Mouse (Mus musculus) c-Kit-positive CD71-negative TER-119-negative erythroid progenitor cells, embryonic 14.5 days (primary cell): Measurements from ENCODE around the gene Mad1l1.

Source experiments
- DNase-seq: peaks from one replicate; pipeline ENCODE4 v3.0.0-alpha.2; 2013; ENCODE audit warnings: low read depth

Mad1l1 gene

GRCm38 (mm10) chr5:140324058-140324457 is 2.7 kb upstream of the Mad1l1 start:
- DNase-seq = no peak

GRCm38 (mm10) chr5:140321756-140322575 is 614 bp upstream of the Mad1l1 start:
- peak; percentile 41 for DNase-seq

GRCm38 (mm10) chr5:140316716-140317115 is 4.6 kb downstream of the Mad1l1 start:
- DNase-seq = no peak

GRCm38 (mm10) chr5:140307602-140308001 is 13.8 kb downstream of the Mad1l1 start:
- DNase-seq = no peak

DNA sequence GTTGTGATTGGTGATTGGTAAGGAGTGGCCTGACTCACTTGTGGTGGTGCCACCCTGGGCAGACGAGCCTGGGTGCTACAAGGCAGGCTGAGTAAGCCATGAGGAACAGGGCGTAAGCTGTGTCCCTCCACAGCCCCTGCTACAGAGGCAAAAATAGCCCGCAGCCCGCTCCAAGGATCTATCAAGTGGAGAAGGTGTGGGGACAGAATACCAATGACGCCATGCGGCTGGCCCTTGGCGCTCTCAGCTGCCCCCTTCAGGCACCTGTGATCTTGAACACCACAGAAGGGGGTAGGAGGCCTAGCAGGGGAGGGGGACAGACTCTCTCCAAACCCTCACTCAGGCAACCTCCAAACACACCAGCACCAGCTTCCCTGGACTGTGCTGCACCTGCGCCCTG is 15.3 kb downstream of the Mad1l1 start:
- DNase-seq = no peak

DNA sequence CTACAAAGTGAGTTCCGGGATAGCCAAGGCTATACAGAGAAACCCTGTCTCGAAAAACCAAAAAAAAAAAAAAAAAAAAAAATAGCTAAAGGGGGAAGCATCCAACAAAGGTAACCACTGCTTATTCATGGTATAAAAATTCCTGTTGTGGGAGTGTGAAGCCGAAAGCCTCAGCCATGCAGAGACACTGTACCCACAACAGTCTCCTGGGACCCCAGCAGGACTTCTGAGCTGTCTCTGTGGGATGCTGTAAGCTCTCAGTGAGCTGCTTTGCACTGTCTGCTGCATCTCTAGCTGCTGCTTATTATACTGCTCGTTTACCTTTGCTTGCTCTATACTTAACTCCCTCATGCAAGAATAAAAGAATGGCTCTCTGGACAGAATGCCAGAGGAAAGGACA is 23.1 kb downstream of the Mad1l1 start:
- DNase-seq = no peak

- peak; percentile 32 for DNase-seq
Observed at GRCm38 (mm10) chr5:140292152-140292551, 29.2 kb downstream of the Mad1l1 start.

- no peak for DNase-seq
Observed at GRCm38 (mm10) chr5:140289161-140289560, 32.2 kb downstream of the Mad1l1 start.

DNA sequence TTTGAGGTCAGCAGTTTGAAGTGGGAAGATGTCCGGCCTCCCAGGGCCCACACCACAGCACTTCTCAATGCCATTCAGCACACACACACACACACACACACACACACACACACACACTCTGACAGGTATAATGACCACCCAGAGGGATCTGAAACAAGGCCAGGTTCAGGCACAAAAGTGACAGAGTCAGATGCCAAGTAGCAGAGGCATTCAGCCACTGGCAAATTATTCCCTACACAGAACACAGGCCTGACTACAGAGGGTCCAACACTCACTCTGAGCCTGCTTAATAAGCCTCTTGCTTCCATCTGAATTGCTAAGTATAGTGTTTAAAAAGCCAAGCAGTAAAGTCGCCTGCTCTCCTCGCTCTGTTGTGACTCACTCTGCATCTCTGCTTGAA is 33.1 kb downstream of the Mad1l1 start:
- DNase-seq = no peak

GRCm38 (mm10) chr5:140284761-140285160 is 36.6 kb downstream of the Mad1l1 start:
- no peak for DNase-seq

DNA sequence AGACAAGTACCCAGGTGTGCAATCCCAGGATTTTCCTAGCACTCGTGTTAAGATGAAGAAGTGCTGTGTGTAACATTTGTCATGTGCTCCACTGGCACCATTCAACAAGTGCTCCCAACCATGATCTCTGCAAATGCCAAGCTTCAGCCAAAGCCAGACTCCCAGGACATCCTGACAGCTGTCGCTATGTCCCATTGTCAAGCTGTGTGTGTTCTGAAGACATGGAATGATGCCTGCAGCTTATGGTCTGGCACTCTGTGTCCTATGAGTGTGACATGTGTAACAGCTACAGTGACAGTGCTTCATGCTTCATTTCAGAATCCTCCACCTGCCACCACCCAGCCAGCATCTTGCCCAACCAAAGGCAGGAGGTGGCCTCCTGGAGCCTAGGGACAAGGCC is 37.3 kb downstream of the Mad1l1 start:
- no peak for DNase-seq

- DNase-seq = no peak
Observed at GRCm38 (mm10) chr5:140282900-140283299, 38.5 kb downstream of the Mad1l1 start.

- DNase-seq = no peak
Observed at GRCm38 (mm10) chr5:140282376-140282775, 39.0 kb downstream of the Mad1l1 start.

DNA sequence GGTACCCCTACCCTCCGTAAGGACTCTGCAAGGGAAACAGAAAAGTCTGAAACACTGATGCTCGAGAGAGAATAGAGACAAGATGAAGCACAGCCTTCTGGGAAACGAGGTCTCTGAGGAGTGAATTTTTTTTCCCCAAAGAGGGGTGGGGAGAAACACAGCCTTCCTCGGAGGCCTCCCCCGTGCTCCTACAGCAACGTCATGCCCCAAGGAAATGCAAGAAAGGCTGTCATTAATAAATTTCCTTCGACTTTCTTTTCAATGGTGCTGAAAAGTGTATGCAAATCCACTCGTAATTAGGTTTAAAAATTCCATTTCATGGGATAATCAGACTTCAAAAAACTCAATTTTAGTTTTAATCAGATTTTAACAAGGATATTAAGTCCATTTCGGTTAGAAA is 41.1 kb downstream of the Mad1l1 start:
- DNase-seq = no peak

- DNase-seq = no peak
Observed at GRCm38 (mm10) chr5:140276779-140277178, 44.6 kb downstream of the Mad1l1 start.

DNA sequence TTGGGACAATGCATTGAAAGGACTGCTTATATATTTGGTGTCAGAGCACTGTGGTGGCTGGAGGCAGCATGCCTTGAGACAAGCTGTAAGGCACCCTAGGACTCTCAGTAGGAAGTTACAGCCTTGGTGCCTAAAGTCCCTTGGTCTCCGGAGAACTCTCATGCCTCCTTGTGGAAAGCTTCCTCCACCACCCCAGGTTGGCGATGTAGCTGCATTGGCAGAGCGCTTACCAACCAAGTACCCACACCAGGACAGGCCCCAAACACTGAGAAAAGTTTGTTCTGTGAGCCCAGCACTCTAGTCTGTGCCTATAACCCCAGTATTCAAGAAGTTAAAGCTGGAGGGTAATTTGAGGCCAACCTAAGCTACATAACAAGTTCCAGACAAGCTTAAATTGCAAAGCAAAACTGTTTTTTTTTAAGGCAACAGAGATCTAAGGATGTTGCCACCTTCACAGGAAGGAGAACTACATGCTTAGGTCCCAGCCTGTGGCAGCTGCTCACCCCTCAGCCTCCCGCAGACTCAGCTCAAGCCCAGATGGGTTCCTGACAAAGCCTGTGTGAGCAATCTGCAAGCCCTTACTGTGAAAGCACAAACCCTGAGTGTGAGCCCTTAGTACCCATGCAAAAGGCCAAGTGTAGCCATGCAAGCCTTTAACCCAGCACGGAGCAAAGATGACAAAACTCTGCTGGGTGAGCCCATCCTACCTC is 50.2 kb downstream of the Mad1l1 start:
- no peak for DNase-seq

- no peak for DNase-seq
Observed at GRCm38 (mm10) chr5:140268396-140268795, 53.0 kb downstream of the Mad1l1 start.

DNA sequence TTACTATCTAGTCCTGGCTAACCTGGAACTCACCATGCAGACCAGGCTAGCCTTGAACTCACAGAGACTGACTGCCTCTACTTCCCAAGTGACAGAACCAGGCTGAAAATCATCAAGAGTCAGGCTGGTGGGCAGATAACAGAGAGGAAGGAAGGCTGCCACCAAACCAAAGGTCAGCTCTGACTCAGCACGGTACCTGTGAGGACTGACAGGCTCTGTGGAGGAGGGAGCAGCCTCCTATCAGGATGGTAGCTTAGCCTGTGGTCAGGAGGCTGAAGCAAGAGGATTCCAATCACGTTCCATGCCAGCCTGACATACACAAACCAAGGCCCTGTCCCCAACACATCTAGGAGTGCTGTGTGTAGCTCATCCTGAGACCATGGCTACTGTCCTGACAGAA is 54.3 kb downstream of the Mad1l1 start:
- DNase-seq = peak; percentile 9

DNA sequence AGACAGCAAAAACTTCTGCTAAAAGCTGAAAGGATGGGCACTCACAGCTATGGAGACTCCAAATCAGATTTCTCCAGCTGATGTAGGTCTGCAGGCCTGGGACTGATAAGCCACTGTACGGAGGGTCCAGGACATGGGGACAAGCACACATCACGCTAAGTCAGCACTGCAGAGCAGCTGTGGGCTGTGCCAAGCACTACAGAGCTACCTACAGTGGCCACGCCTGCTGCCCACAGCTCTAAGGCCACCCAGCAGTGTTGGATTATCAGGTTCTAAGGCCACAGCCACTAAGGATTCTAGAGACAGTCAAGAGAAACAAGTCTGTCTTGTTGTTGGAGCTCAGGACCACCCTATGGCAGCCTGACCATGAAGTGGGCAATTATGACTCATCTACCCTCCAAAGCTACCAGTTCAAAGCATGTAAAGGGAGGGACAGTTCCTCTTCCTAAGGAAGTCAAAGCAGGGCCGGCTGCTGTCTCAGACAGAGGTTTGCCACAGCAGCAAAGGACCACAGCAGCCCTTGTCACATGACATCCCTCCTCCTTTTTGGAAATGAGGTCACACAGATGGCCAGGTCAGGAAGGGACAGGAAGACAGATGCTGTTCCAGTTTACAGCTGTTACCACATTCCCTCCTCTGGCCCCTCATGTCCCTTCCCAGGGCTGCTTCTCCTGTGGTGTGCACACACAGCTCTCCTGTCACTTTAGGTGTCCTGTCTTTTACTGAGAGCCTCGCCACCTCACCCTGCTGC is 56.4 kb downstream of the Mad1l1 start:
- DNase-seq = peak; percentile 47

DNA sequence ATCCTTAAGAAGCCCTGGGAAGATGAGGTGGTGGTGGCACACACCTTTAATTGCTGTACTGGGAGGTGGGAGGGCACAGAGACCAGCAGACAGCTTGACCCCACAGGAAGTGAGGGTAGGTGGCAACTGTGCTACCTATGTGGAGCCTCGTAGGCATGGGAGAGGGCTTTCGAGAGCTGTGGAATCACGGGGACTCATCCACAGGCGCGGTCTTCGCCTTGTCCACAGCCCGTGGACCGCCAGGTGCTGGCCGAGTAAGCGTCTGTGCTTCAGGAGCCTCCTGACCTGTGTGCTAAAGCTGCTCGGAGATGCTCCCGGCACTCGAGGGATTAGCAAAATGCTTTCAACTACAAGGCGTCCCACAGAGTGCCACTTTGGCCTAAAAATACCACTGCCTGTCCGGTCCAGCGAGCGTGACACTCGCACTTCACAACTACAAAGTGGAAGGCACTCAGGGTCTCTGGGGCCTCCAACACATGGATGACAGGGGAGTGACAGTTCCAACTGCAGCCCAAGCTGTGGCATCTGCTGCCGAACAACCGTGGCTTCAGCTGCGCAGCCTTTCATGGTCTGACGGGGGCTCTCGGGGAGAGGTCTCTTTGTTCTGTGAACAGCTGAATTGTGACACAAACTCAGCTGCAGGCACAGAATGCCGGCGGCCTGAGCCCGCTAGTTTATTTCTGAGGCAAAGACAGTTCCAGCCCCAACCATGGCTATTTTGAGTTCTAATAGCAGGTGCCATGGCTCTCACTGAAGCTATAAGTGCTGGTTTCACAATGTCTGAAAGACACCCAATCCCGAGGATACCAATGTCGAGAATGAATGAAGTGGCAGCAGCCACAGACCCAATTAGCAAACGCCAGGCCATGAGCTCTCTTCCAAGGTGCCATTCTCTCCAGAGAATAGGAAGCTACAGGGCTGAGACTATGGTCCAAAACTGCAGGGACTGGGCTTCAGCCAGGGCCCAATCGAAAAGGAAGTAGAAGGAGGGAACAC is 57.3 kb downstream of the Mad1l1 start:
- DNase-seq = no peak

DNA sequence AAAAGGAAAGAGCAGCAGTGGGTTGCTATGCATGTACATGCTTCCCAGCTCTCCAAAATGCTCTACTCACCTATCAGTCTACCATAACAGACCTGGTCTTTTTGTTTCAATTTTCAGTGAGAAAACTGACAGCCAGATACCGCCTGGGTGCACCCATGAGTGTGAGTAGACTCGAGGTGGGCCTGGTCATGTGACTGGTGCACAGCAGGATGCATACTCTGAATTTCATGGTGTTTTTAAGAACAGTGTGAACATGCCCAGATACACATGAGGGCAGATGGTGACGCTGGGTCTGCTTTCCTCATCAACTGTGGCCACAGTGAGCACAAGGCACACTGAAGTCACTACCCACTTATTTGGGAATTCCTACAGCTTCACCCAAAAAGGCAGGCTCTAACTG is 59.0 kb downstream of the Mad1l1 start:
- DNase-seq = no peak

GRCm38 (mm10) chr5:140261313-140261712 is 60.0 kb downstream of the Mad1l1 start:
- DNase-seq = no peak
